Comparison of ENCODE assay signal across 18 mouse cellular contexts in the genomic region with DNA sequence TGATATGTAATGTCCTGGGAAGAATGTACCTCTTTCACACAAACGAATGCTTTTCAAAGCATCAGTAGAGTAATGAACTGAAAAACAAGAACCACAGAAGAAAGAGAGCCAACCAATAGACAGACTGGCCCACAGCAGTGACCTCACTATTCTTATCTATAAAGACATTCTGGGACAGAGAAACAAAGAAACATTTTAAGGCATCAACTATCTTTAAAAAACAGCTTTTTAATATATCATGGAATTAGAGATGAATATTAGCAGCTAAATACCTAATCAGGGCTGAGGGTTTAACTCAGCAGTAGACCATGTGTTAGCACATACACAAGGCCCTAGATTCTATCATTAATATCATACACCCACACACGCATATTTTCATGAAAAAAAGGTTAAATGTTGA. TPM values are rescaled to one million over a fixed set of nuclear protein-coding genes. Genes with fewer than 3 reads are reported as not detected.
A peak's percentile ranks its signal among the peaks of the same experiment; 100 is the strongest.
DNase-seq lines count a peak whose midpoint lies in the region; ATAC-seq and TF ChIP-seq lines count a peak whose summit lies in the region.
"Had no signal": no experiment of that assay in that cellular context is flagged by ENCODE, and none has a peak within 500 bp of the region (broad histone marks: within the 10 kb centered on the region; RNA-seq: fewer than 3 reads in every experiment).

No protein-coding gene starts in this region.

- no peak for TF ChIP-seq CTCF in MEL (IDR thresholded peaks at IDR 0.05 in 2 of 3, conservative IDR thresholded peaks at IDR 0.05 in 1 of 3; ENCODE audit: control insufficient read depth in 1 of 3, insufficient read depth in 1 of 3, low read depth in 2 of 3, low read length in 3 of 3, poor library complexity in 1 of 3, severe bottlenecking in 1 of 3)

- WGBS in liver, embryonic 15.5 days (ENCODE audit: insufficient replicate concordance) = 31% methylated on average over 2 of the region's 2 CpGs
- 90% methylated on average over 2 of the region's 2 CpGs for WGBS in hindbrain, embryonic 13.5 days

- H3K27ac ChIP-seq in MEL (ENCODE audit: control insufficient read depth, low read depth, low read length) = peak overlapping the region; percentile 37
- H3K27ac ChIP-seq in liver, embryonic 15.5 days (replicated peaks) = peak overlapping the region; percentile 88
- no peak overlapping the region for H3K27ac ChIP-seq in hindbrain, embryonic 13.5 days
- H3K27ac ChIP-seq: embryonic facial prominence, embryonic 13.5 days; forebrain, embryonic 10.5 days; heart, embryonic 13.5 days; hindbrain, embryonic 14.5 days had no signal

- TF ChIP-seq EP300 in MEL (IDR thresholded peaks at IDR 0.05; ENCODE audit: low read depth in 1 of 2, low read length in 2 of 2) = peak in 1 of 2 experiments; percentile 57; a peak in 2 of 4 replicates

- H3K9ac ChIP-seq in MEL (ENCODE audit: control insufficient read depth, low read depth, low read length, poor library complexity, severe bottlenecking) = no peak overlapping the region
- no peak overlapping the region for H3K9ac ChIP-seq in liver, embryonic 15.5 days
- no peak overlapping the region for H3K9ac ChIP-seq in hindbrain, embryonic 13.5 days
- H3K9ac ChIP-seq: embryonic facial prominence, embryonic 13.5 days; heart, embryonic 13.5 days; hindbrain, embryonic 14.5 days had no signal

- peaks cover 16 to 28% of the 10 kb centered on the region in 2 experiments for H3K4me1 ChIP-seq in MEL (ENCODE audit: control insufficient read depth in 1 of 2, insufficient read depth in 2 of 2, low read length in 2 of 2)
- peaks cover 84% of the 10 kb centered on the region for H3K4me1 ChIP-seq in liver, embryonic 15.5 days (replicated peaks)
- no peaks in the 10 kb centered on the region for H3K4me1 ChIP-seq in hindbrain, embryonic 13.5 days (replicated peaks)
- H3K4me1 ChIP-seq: embryonic facial prominence, embryonic 13.5 days; forebrain, embryonic 10.5 days; heart, embryonic 13.5 days had no signal

- peak; percentile 31; the same call in 1 of the 2 replicates for ATAC-seq in erythroid progenitor cell, adult 5-6 weeks (replicated peaks; ENCODE audit: low FRiP score, poor library complexity, severe bottlenecking)
- peak; percentile 19; the same call in 1 of the 2 replicates for ATAC-seq in liver, embryonic 15.5 days (ENCODE audit: insufficient read depth)
- ATAC-seq in megakaryocyte-erythroid progenitor cell, adult 5-6 weeks (replicated peaks; ENCODE audit: low FRiP score, low TSS enrichment, poor library complexity, severe bottlenecking) = peak; percentile 60
- ATAC-seq in hindbrain, embryonic 13.5 days (ENCODE audit: low FRiP score) = no peak
- ATAC-seq: forebrain, embryonic 14.5 days had no signal

- H3K4me3 ChIP-seq in MEL (ENCODE audit: control insufficient read depth in 1 of 2, insufficient read depth in 1 of 2, low read depth in 2 of 2, low read length in 2 of 2) = no peak overlapping the region
- H3K4me3 ChIP-seq in liver, embryonic 15.5 days (replicated peaks) = no peak overlapping the region
- H3K4me3 ChIP-seq in hindbrain, embryonic 13.5 days = no peak overlapping the region
- H3K4me3 ChIP-seq: embryonic facial prominence, embryonic 13.5 days; forebrain, embryonic 10.5 days; heart, embryonic 13.5 days had no signal

- no peaks in the 10 kb centered on the region for H3K79me2 ChIP-seq in MEL (ENCODE audit: control insufficient read depth, insufficient read depth, low read length, poor library complexity)

- no peaks in the 10 kb centered on the region for H3K27me3 ChIP-seq in MEL (ENCODE audit: control insufficient read depth in 1 of 2, insufficient read depth in 2 of 2, low read length in 2 of 2)
- no peaks in the 10 kb centered on the region for H3K27me3 ChIP-seq in liver, embryonic 15.5 days
- H3K27me3 ChIP-seq in hindbrain, embryonic 13.5 days = no peaks in the 10 kb centered on the region
- H3K27me3 ChIP-seq: CH12.LX; embryonic facial prominence, embryonic 13.5 days; heart, embryonic 13.5 days had no signal

- no peak for TF ChIP-seq POLR2A in MEL (IDR thresholded peaks at IDR 0.05; ENCODE audit: control insufficient read depth in 1 of 2, insufficient read depth in 1 of 2, low read depth in 1 of 2, low read length in 2 of 2, poor library complexity in 1 of 2)

- peak; percentile 38 for DNase-seq in MEL (ENCODE audit: low read depth, low spot score)
- no peak for DNase-seq in neural tube, embryonic 10.5 days (ENCODE audit: extremely low spot score, low spot score)
- DNase-seq in heart, postnatal 25 days (ENCODE audit: low spot score) = no peak
- DNase-seq: adrenal gland, postnatal 10 days; cerebellum, adult 11 months; cerebellum, adult 9-10 months; cerebellum, postnatal 25 days; gastrocnemius, postnatal 36 days had no signal

- intact Hi-C loops in heart, postnatal 25 days (cut with DNase I) = no loop called here

- H3K4me2 ChIP-seq in liver, embryonic 15.5 days = no peak overlapping the region
- no peak overlapping the region for H3K4me2 ChIP-seq in hindbrain, embryonic 13.5 days
- H3K4me2 ChIP-seq: embryonic facial prominence, embryonic 13.5 days; heart, embryonic 13.5 days; hindbrain, embryonic 14.5 days had no signal

- TF ChIP-seq RAD21 in MEL (IDR thresholded peaks at IDR 0.05; ENCODE audit: low read depth, low read length) = no peak

- no peaks in the 10 kb centered on the region for H3K9me3 ChIP-seq in MEL (replicated peaks; ENCODE audit: insufficient read depth, low read length)
- no peaks in the 10 kb centered on the region for H3K9me3 ChIP-seq in liver, embryonic 15.5 days (replicated peaks)
- no peaks in the 10 kb centered on the region for H3K9me3 ChIP-seq in hindbrain, embryonic 13.5 days
- H3K9me3 ChIP-seq: embryonic facial prominence, embryonic 13.5 days; forebrain, embryonic 10.5 days; heart, embryonic 13.5 days had no signal

- H3K36me3 ChIP-seq in MEL (ENCODE audit: control insufficient read depth in 1 of 2, insufficient read depth in 2 of 2, low read length in 2 of 2) = peaks cover 6 to 40% of the 10 kb centered on the region in 2 experiments
- peaks cover 67% of the 10 kb centered on the region for H3K36me3 ChIP-seq in liver, embryonic 15.5 days (replicated peaks)
- H3K36me3 ChIP-seq in hindbrain, embryonic 13.5 days = peaks cover 13% of the 10 kb centered on the region

TF ChIP-seq in MEL, 35 proteins besides CTCF, POLR2A, EP300 and RAD21:
- TF ChIP-seq ZNF384 (IDR thresholded peaks at IDR 0.05; ENCODE audit: low read depth, low read length) (no peak), ETS1 (IDR thresholded peaks at IDR 0.05; ENCODE audit: low read depth, low read length) (0 out of 2 replicates have a peak, but pooled peaks have one; percentile 14), GATA1 (IDR thresholded peaks at IDR 0.05; ENCODE audit: low read depth, low read length) (peak; percentile 26; the same call in 1 of the 2 replicates), TAL1 (IDR thresholded peaks at IDR 0.05; ENCODE audit: low read length) (peak; percentile 56), ZC3H11A (IDR thresholded peaks at IDR 0.05; ENCODE audit: low read depth, low read length) (no peak), MXI1 (IDR thresholded peaks at IDR 0.05; ENCODE audit: low read depth, low read length) (0 out of 2 replicates have a peak, but pooled peaks have one; percentile 26)

RNA-seq across cellular contexts. Expression of gene Prim2, which starts 42.5 kb away (rescaled TPM):
- total RNA-seq in MEL (2012; rRNA removed) = 36.1 and 38.6 TPM in 2 replicates
- 10 to 100 TPM in 1 of 2 experiments, not detected in 1; 48.9 TPM for polyA plus RNA-seq in MEL (2012; ENCODE audit: insufficient read depth in 1 of 2, insufficient read length in 2 of 2, low read depth in 1 of 2, low replicate concordance in 2 of 2, missing spikeins in 1 of 2)
- 62.5 and 83.6 TPM in 2 replicates for total RNA-seq in erythroid progenitor cell, adult 5-6 weeks (2015; ENCODE audit: low replicate concordance)
- 84.2 and 84.9 TPM in 2 replicates for total RNA-seq in erythroid progenitor cell, adult 5-6 weeks (2017; ENCODE audit: low replicate concordance)
- 33.4 and 34.4 TPM in 2 replicates for polyA plus RNA-seq in liver, embryonic 15.5 days (2015; fragmentation: Nextera tagmentation; extraction: Ambion mirVana)
- 88.7 and 102 TPM in 2 replicates for total RNA-seq in megakaryocyte-erythroid progenitor cell, adult 5-6 weeks (2014; fragmentation: Nextera tagmentation)
- total RNA-seq in megakaryocyte-erythroid progenitor cell, adult 5-6 weeks (2017) = 94.2 and 137 TPM in 2 replicates
- polyA plus RNA-seq in hindbrain, embryonic 13.5 days (2015; fragmentation: Nextera tagmentation; extraction: Ambion mirVana) = 24.2 and 26.1 TPM in 2 replicates
- total RNA-seq in heart, postnatal 25 days (2021) = 1 to 10 TPM; 2.3 to 2.5 TPM

Comparison
In these comparisons a context has a peak if more than half of its experiments do, and no peak if none do; other contexts are left out.
1. RNA of gene Prim2, which starts 42.5 kb away (total RNA-seq): 88.7 to 137 TPM in megakaryocyte-erythroid progenitor cell, adult 5-6 weeks, 62.5 to 84.9 TPM in erythroid progenitor cell, adult 5-6 weeks and 36.1 to 38.6 TPM in MEL; 2.3 to 2.5 TPM in heart, postnatal 25 days; every median in the first group is over 10 times any median in the second.